Mouse (Mus musculus): ENCODE data around the gene Ccr1l1.

- TF ChIP-seq FLI1 (IDR thresholded peaks at IDR 0.05; ENCODE audit: low read length) (no peak), GATA1 (IDR thresholded peaks at IDR 0.05; ENCODE audit: borderline replicate concordance, low read length) (no peak)
Observed at GRCm38 (mm10) chr9:123991312-123991906, 13.2 kb upstream of the Ccr1l1 start.

All from megakaryocyte, embryonic 14.5 days (primary cell).